Mouse (Mus musculus) ES-Bruce4 (cell line): Measurements from ENCODE around the gene Apba2. TPM values are rescaled to one million over a fixed set of nuclear protein-coding genes. Genes with fewer than 3 reads are reported as not detected.

Experiments
- H3K27ac ChIP-seq: 2 replicates; pipeline ENCODE4 v1.5.1; 2012; ENCODE audit warnings: low read length, inconsistent platforms; ENCODE audit not compliant: insufficient read depth
- H3K27me3 ChIP-seq: 2 replicates; pipeline ENCODE4 v1.6.1; 2012; ENCODE audit warnings: mild to moderate bottlenecking, low read length, inconsistent platforms; ENCODE audit not compliant: control insufficient read depth, poor library complexity, insufficient read depth, severe bottlenecking
- H3K36me3 ChIP-seq: 2 replicates; pipeline ENCODE4 v1.6.1; 2012; ENCODE audit warnings: inconsistent platforms, mild to moderate bottlenecking, low read length, moderate library complexity; ENCODE audit not compliant: control insufficient read depth, poor library complexity, insufficient read depth, severe bottlenecking
- H3K4me1 ChIP-seq: one replicate; pipeline ENCODE4 v1.8.1; 2011; ENCODE audit warnings: low read length; ENCODE audit not compliant: control insufficient read depth, insufficient read depth
- H3K4me3 ChIP-seq: 2 replicates; pipeline ENCODE4 v1.5.1; 2011; ENCODE audit warnings: low read depth, mild to moderate bottlenecking, low read length
- H3K9ac ChIP-seq: 2 replicates; pipeline ENCODE4 v1.6.1; 2012; ENCODE audit warnings: low read depth, mild to moderate bottlenecking, inconsistent platforms; ENCODE audit not compliant: poor library complexity, severe bottlenecking
- H3K9me3 ChIP-seq: replicated peaks from 2 replicates; pipeline ENCODE4 v1.6.1; 2012; ENCODE audit warnings: mild to moderate bottlenecking, low read length, inconsistent platforms; ENCODE audit not compliant: control insufficient read depth, poor library complexity, insufficient read depth, severe bottlenecking
- CTCF ChIP-seq: IDR thresholded peaks from one replicate; pipeline ENCODE4 v1.8.1; 2011; ENCODE audit warnings: low read depth, low read length
- EP300 ChIP-seq: IDR thresholded peaks from 2 replicates; pipeline ENCODE4 v1.6.1; 2011; ENCODE audit warnings: low read depth, low read length; ENCODE audit not compliant: insufficient read depth
- POLR2A ChIP-seq: IDR thresholded peaks from one replicate; pipeline ENCODE4 v1.8.1; 2011; ENCODE audit warnings: low read length; ENCODE audit not compliant: insufficient read depth
- polyA plus RNA-seq: library from polyadenylated mRNA; stranded (reverse); fragments of >200 nt; gene quantifications from 2 replicates; pipeline ENCODE4 v1.2.4, GENCODE M21; 2011; ENCODE audit warnings: low read depth; ENCODE audit not compliant: missing spikeins, insufficient read depth, insufficient read length

Gene Apba2
- polyA plus RNA-seq, 1 experiment, result 1.9 TPM

DNA sequence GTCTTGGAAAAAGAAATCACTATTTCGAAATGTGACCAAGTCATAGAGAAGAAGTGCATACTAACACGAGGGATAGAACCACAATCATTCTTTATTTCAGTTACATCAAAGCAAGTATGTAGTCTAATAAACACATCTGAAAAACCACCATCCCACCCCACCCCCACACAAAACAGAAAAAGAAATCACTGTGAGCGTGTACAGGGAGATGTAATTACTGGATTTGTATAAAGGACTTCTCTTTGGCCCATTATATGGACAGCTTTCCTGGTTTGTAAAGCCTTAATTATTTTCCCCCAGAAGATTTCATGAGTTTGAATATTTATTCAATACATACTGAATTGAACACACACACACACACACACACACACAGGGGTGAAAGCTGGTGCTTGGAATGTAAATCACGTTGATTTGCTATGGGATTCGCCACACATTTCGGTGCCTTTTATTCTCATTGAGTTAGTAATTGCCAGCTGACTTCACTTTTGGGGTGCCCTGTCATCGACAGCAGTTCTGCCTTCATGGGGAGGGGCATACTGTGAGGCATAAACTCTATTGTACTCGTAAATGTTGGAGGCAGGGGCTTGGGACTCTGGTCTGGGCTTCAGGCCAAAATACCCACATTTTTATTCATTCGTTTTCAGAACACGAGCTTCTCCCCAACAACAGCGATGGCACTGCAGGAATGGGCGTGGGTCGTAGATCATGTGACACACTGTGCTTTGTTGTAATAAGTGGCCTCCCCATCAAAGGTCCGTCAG is 195.2 kb downstream of the Apba2 start:
- Histone ChIP-seq H3K36me3 (no peaks in the 10 kb centered on the region), H3K9me3 (no peaks in the 10 kb centered on the region), H3K27me3 (no peaks in the 10 kb centered on the region), H3K4me1 (no peaks in the 10 kb centered on the region), H3K27ac (no peak overlapping the region), H3K4me3 (no peak overlapping the region), H3K9ac (no peak overlapping the region)
- TF ChIP-seq EP300 (no peak), POLR2A (no peak), CTCF (no peak)

DNA sequence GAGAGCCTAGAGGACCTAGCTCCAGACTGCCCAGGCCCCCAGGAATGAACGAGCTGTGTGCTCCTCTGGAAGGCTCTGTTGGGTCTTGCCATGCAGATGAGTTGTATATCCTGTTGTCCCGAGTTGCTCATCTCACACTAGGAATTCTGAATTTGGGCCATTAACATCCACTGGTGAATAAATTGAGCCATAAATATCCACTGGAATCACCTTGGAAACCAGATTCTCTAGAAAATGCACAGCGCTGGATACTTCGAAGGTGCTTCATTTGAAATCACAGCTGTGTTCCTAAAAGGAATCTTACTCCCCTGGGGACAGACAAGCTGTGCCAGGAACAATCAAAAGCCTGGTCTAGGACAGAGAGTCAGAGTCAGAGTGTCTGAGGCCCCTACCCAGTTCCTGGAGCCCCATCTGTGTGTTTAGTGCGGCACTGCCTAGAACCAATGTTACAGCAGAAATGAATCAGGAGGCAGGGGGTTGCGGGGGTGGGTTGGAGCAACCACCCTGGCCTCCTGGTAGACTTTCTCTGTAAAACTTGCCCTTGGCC is 196.4 kb downstream of the Apba2 start:
- TF ChIP-seq EP300 (no peak), CTCF (no peak), POLR2A (no peak)

DNA sequence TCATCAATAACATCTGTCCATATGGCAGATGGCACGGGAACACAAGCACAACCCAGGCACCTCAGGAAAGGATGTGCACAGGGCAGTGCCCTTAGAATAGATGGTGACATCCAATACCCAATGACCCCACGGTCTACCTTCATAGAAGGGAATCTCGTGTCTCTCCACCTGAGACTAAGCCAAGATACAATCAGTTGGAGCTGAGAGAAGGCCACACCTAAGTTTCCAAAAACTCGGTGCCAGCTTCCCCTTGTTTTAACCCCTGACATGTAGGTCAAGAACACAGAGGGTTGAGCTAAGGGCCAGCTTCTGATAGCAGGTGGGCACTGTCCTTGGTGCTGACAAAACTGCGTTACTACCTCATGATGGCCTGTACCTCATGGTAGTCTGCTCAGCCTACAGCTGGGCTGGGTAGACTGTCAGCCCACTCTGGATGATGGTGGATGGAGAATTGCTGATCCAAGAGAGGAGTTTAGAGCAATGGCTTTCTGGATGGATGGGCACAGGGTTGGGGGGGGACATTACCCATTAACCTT is 202.6 kb downstream of the Apba2 start:
- no peak overlapping the region for H3K9ac ChIP-seq
- H3K36me3 ChIP-seq, result no peaks in the 10 kb centered on the region
- H3K4me1 ChIP-seq, result no peaks in the 10 kb centered on the region
- H3K27me3 ChIP-seq, result no peaks in the 10 kb centered on the region
- H3K4me3 ChIP-seq, result no peak overlapping the region
- no peaks in the 10 kb centered on the region for H3K9me3 ChIP-seq
- H3K27ac ChIP-seq, result no peak overlapping the region
- TF ChIP-seq CTCF, result no peak
- TF ChIP-seq EP300, result no peak
- no peak for TF ChIP-seq POLR2A

More for the DNA sequence above, 196.4 kb downstream of the Apba2 start:
- Histone ChIP-seq H3K4me3 (no peak overlapping the region), H3K9ac (no peak overlapping the region), H3K27me3 (no peaks in the 10 kb centered on the region), H3K9me3 (no peaks in the 10 kb centered on the region), H3K4me1 (no peaks in the 10 kb centered on the region), H3K27ac (no peak overlapping the region), H3K36me3 (no peaks in the 10 kb centered on the region)

DNA sequence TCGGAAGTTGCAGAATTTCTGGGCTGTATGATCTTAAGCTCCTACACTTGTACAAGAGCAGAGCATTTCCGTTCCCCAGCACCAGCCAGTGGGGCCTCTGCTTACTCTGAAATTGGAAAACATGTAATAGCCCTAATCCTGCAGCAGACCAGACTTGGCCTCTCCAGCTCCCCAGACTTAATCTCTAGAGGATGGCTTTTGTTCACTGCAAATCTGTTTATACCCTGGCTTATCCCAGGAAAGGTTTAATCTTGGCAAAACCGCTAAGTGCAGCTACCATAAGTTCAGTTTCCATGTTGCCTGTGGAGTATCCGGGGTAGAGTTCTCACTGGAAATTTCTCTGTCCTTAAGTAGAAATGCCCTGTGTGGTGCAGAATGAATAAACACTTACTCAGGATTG is 206.7 kb downstream of the Apba2 start:
- Histone ChIP-seq H3K9ac (no peak overlapping the region), H3K9me3 (no peaks in the 10 kb centered on the region), H3K36me3 (no peaks in the 10 kb centered on the region), H3K27me3 (no peaks in the 10 kb centered on the region), H3K4me3 (no peak overlapping the region), H3K4me1 (no peaks in the 10 kb centered on the region), H3K27ac (no peak overlapping the region)
- TF ChIP-seq CTCF, result no peak
- no peak for TF ChIP-seq EP300
- TF ChIP-seq POLR2A, result no peak

DNA sequence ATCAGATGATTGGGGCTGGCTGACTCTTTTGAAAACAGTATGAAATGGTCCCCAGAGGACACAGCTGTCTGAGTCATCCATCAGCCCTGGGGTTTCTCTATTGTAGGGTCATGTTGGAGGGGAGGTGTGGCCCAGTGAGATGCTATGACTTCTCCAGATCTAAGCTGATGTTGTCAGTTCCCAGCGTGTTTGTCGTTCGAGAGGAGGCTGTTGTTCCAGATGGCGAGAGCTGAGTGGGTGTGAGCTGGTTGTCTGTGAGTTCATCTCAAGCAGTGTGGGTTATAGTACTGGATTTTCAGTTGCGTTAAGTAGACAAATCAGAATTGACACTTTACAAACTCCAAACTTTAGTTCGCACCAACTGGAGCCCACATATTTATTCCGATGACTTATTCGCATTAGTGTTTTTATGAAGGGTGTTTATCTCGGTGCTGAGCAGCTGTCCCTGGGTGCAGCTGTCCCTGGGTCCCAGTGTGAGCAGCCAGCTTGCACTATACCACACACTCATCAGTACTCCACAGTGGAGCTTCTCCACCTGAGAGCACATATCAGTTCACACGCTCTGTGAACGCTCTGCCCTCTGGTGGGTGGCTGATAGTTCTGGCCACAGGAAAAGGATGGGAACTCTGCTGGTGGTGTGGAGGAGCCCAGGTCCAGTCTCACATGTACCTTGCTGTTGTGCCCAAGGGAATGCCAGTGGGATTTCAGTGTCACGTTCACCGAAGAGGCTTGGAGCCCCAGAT is 208.2 kb downstream of the Apba2 start:
- H3K27ac ChIP-seq, result no peak overlapping the region
- no peak overlapping the region for H3K4me3 ChIP-seq
- TF ChIP-seq EP300, result no peak
- no peak for TF ChIP-seq CTCF
- no peak for TF ChIP-seq POLR2A
- no peak overlapping the region for H3K9ac ChIP-seq
- H3K4me1 ChIP-seq, result no peaks in the 10 kb centered on the region
- H3K36me3 ChIP-seq, result no peaks in the 10 kb centered on the region
- H3K9me3 ChIP-seq, result no peaks in the 10 kb centered on the region
- H3K27me3 ChIP-seq, result no peaks in the 10 kb centered on the region

DNA sequence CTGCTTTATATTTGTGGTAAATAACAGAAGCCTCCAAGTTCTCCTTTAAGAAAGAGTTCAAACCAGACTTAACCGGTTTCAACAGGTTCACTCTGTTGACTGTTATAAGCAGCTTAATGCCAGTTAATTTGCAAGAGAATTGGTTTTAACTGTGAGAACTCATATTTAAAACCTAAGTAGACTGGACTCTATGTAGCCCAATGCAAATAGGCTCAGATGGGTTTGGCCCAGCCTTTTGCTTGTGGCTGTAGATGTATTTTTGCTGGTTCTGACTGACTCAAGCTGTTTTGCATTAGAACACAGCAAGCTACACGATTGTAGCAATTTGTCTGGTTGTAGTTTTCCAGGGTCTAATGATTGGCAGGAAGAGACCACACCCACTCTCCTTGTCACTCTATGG is 214.8 kb downstream of the Apba2 start:
- Histone ChIP-seq H3K4me3 (no peak overlapping the region), H3K27me3 (no peaks in the 10 kb centered on the region), H3K36me3 (no peaks in the 10 kb centered on the region), H3K9me3 (no peaks in the 10 kb centered on the region), H3K27ac (no peak overlapping the region), H3K4me1 (no peaks in the 10 kb centered on the region), H3K9ac (no peak overlapping the region)
- TF ChIP-seq POLR2A, result no peak
- no peak for TF ChIP-seq CTCF
- no peak for TF ChIP-seq EP300
